Mouse (Mus musculus): ENCODE measurements at regions not wholly inside any gene's neighbourhood (a gene's known extent, or its start where the extent isn't known, plus 50 kb on each side); places are given as distances from the start of the nearest gene placed in this dataset.

DNA sequence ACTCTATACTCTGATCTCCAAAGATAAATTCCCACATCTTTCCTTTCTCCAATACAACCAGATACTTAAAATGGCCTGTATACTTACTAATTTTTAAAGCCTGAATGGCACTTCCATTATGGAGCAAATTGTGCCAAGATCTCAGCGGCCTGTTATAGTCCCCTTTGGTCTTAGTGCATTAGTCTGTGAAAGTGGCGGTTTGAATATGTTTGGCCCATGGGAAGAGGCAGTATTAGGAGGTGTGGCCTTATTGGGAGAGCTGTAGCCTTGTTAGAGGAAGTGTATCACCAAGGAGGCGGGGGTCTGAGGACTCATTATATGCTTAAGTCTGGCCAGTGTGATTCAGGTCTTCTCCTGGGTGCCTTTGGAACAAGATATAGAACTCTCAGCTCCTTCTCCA lies 127.3 kb downstream of the Diras2 start:
- intact Hi-C loops (cut with DNase I): no loop called here

DNA sequence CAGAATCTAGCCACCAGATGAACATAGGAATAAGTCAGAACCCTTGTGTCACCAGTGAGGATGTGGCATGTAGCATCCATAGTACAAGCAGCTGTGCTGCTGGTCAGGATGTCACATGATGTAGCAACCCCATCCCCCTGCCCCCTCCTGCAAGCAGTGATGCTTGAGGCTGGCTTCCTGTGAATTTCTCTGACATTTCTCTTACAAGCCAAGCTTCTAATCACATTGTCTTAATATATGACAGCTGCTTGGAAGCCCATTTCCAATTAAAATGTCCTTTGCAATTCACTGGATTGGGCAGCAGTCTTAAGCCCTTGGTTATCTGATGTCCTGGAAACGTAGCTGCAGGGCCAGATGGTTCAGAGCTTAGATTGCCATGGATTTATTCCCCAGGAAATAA lies 114.8 kb downstream of the Diras2 start:
- DNase-seq: no peak
- intact Hi-C loops (cut with DNase I): no loop called here

More for the DNA sequence above, 127.3 kb downstream of the Diras2 start:
- DNase-seq: no peak

DNA sequence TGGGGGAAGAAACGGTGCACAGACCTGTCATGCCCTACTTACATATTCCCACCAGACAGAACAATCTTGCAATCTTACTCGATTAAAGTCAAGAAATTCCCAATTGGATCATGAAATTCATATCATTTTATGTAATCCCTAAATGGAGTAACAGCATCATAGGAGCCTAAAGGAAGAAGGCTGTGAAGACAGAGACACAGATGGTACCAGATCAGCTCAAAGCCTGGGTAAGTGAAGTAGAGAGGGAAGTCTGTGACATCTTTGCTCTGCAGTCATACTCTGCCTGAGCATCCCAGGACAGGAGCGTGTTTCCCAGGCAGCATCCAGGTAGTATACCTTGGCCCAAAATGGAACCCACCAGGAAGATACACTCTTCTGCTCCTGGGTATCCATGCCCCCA lies 108.6 kb downstream of the Diras2 start:
- no peak for DNase-seq
- intact Hi-C loops (cut with DNase I): no loop called here

DNA sequence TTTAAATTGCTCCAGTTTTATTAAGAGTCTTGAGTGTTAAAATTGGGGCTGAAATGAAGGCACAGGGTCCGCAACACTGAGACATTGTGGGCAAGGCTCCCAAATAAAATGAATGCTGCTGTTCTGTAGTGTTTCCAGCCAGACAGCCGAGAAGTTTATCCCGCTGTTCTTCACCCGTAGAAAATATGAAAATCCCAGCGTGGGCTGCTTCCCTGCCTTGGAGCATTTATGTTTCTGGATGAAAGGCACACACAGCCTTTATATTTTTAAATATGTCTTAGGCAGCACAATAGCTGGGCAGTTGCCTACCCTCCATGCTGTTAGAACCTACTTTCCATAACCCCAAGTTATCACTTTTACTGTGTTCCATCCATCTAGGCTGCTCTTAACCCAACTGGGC lies 102.6 kb downstream of the Diras2 start:
- intact Hi-C loops (cut with DNase I): no loop called here
- no peak for DNase-seq

DNA sequence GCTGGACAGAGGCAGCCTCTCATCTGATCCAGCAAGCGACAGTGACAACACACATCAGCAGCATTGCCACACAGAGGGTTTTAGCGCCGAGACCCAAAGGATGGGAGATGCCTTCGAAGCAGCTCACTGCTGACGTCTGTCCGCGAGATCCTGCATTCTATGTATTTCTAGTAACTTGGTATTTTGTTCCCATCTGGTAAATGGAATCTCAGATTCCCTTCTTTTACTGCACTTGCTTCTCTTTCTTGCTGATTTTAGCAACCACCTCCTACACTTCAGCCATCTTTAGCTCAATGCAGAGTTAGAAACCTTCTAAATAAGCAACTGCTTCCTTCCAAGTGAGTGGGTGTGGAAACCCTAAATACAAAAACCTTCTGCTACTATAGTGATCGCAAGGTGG lies 94.3 kb downstream of the Diras2 start:
- no peak for DNase-seq
- intact Hi-C loops (cut with DNase I): no loop called here

DNA sequence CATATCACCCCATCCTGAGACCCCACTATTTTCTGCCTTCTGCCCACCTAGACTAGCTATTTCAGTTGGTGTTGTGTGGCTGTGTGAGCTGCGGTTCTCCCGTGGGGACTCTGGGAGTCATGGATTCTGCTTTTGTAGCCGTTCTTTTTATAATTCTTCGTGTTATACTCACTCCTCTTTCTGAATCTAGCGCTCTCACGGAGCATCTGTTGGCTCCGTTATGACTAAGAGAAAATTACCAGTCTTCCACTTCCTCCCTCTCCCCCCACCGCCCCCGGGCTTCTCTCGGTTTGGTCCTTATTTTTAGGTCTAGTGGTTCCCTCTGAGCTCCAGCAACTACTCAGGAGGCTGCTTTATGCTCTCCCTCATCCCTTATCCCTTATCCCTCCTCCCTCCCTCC lies 85.6 kb downstream of the Diras2 start:
- intact Hi-C loops (cut with DNase I): no loop called here
- no peak for DNase-seq

DNA sequence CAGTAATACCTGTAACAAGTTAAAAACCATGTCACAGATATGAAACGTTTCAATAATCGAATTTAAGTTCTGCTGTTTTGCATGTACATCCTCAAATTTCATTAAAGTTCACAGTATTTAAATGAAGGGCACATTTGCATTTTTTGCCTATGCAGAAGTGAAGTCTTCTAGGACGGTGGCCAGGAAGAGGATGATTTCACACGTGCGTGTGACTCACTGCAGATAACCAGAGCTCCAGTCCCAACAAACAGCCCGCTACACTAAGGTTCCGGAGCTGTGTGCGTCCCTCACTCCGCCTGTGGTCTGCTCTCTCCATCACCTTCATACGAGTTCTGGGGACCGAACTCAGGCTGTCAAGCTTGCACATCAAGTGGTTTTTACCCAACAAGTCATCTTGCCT lies 82.2 kb downstream of the Diras2 start:
- intact Hi-C loops (cut with DNase I): no loop called here
- no peak for DNase-seq

DNA sequence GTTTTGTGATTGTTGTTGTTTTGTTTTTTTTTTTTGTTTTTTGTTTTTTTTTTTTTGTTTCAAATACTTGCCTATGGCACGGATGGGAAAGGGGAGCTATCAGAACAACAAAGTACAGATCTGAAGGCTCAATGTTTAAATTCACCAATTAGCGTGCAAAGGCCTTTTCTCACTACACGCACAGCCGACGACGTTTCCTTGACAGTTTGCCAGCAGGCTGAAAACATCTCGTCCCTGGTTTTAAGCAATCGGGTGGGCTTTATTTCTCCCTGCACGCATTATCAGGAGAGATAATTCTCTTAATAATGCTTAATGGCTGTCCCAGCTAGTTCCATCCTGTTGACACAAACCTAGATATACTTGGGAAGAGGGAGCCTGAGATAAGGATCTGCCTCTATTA lies 79.6 kb downstream of the Diras2 start:
- DNase-seq: no peak
- intact Hi-C loops (cut with DNase I): no loop called here

DNA sequence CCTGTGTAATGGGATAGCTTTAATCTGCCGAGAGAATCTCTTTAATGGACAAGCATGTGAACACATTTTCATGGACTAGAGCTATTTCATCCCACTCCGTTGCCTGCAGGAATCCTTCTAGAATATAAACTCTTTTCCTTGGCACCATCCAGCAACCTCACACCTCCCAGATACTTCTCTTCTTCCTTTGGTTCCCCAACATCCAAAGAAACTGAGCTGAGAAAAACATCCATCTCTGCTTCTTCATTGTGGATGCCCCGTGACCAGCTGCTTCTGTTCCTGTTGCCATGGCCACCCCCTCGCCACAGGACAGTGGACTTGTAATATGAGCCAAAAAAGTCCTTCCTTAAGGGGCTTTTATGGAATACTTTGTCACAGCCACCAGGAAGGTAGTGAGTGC lies 78.8 kb downstream of the Diras2 start:
- intact Hi-C loops (cut with DNase I): no loop called here
- no peak for DNase-seq
